26 mouse cellular contexts compared by ENCODE assay signal in the genomic region with DNA sequence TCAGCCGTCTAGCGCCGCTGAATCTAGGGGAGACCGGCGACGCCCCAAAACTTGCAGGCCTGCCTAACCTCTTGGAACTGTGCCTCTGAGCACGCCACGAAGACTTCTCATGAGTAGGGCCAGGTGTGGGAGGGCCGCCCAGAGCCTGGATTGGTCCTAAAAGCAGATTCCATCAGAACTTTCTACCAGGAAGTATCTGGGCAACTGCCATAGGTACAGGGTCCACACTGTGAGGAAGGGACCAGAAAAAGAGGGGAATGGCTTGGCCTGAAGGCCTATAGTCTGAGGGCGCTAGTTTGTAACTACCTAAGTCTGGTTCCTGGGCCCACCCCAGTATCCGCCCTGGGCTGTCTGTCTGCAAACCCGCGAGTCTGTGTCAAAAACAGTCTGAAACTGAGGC. TPM values are rescaled to one million over a fixed set of nuclear protein-coding genes. Genes with fewer than 3 reads are reported as not detected.
DNase-seq lines count a peak whose midpoint lies in the region; ATAC-seq and TF ChIP-seq lines count a peak whose summit lies in the region.
"Had no signal": no experiment of that assay in that cellular context is flagged by ENCODE, and none has a peak within 500 bp of the region (broad histone marks: within the 10 kb centered on the region; RNA-seq: fewer than 3 reads in every experiment).

No protein-coding gene starts in this region.

- peaks cover 2% of the 10 kb centered on the region; the same call in 1 of the 2 replicates for H3K27me3 ChIP-seq in heart, embryonic 11.5 days (ENCODE audit: control insufficient read depth, insufficient read depth, low read length)
- H3K27me3 ChIP-seq in ES-Bruce4 (ENCODE audit: control insufficient read depth, insufficient read depth, low read length, poor library complexity, severe bottlenecking): no peaks in the 10 kb centered on the region
- H3K27me3 ChIP-seq in intestine, embryonic 16.5 days (replicated peaks; ENCODE audit: control insufficient read depth, insufficient read depth, low read length): no peaks in the 10 kb centered on the region
- no peaks in the 10 kb centered on the region for H3K27me3 ChIP-seq in neural tube, embryonic 15.5 days (replicated peaks)
- H3K27me3 ChIP-seq in liver, postnatal 0 days (ENCODE audit: insufficient read depth, low read length): peaks cover 20% of the 10 kb centered on the region

- H3K9me3 ChIP-seq in heart, embryonic 11.5 days (replicated peaks; ENCODE audit: control insufficient read depth, low read length): no peaks in the 10 kb centered on the region
- H3K9me3 ChIP-seq in ES-Bruce4 (replicated peaks; ENCODE audit: control insufficient read depth, insufficient read depth, low read length, poor library complexity, severe bottlenecking): no peaks in the 10 kb centered on the region
- no peaks in the 10 kb centered on the region for H3K9me3 ChIP-seq in intestine, embryonic 16.5 days (ENCODE audit: control insufficient read depth, low read length)
- H3K9me3 ChIP-seq in neural tube, embryonic 15.5 days (replicated peaks): no peaks in the 10 kb centered on the region
- H3K9me3 ChIP-seq in liver, postnatal 0 days (ENCODE audit: low read length): no peaks in the 10 kb centered on the region
- H3K9me3 ChIP-seq: embryonic facial prominence, embryonic 13.5 days; heart, embryonic 13.5 days had no signal

- no peak for ATAC-seq in heart, embryonic 11.5 days (replicated peaks; ENCODE audit: insufficient number of reproducible peaks, low FRiP score, low TSS enrichment)
- ATAC-seq in intestine, embryonic 16.5 days: peak; percentile 57
- 0 out of 2 replicates have a peak, but pooled peaks have one; percentile 9 for ATAC-seq in neural tube, embryonic 15.5 days (ENCODE audit: low FRiP score)
- ATAC-seq in liver, postnatal 0 days: no peak
- ATAC-seq: inflammation-experienced regulatory T-cells, adult 6 months had no signal

- no peak overlapping the region for H3K9ac ChIP-seq in heart, embryonic 11.5 days (ENCODE audit: low read depth, low read length)
- H3K9ac ChIP-seq in ES-Bruce4 (ENCODE audit: low read depth, poor library complexity, severe bottlenecking): peak overlapping the region; percentile 25; the same call in 1 of the 2 replicates
- H3K9ac ChIP-seq in intestine, embryonic 16.5 days (ENCODE audit: low read depth, low read length): no peak overlapping the region
- no peak overlapping the region for H3K9ac ChIP-seq in neural tube, embryonic 15.5 days (replicated peaks)
- H3K9ac ChIP-seq in liver, postnatal 0 days (replicated peaks): no peak overlapping the region
- H3K9ac ChIP-seq: embryonic facial prominence, embryonic 13.5 days; heart, embryonic 13.5 days had no signal

- TF ChIP-seq POLR2A in ES-Bruce4 (IDR thresholded peaks at IDR 0.05; ENCODE audit: insufficient read depth, low read length): no peak

- H3K27ac ChIP-seq in heart, embryonic 11.5 days (ENCODE audit: low read depth, low read length): no peak overlapping the region
- peak overlapping the region; percentile 8; the same call in 1 of the 2 replicates for H3K27ac ChIP-seq in ES-Bruce4 (ENCODE audit: insufficient read depth, low read length)
- H3K27ac ChIP-seq in intestine, embryonic 16.5 days (ENCODE audit: low read length): 0 out of 2 replicates have a peak overlapping the region, but pooled peaks have one; percentile 5
- H3K27ac ChIP-seq in neural tube, embryonic 15.5 days (replicated peaks): no peak overlapping the region
- H3K27ac ChIP-seq in liver, postnatal 0 days (ENCODE audit: low read depth): no peak overlapping the region
- H3K27ac ChIP-seq: gastrocnemius, adult 2 months; heart, embryonic 13.5 days; kidney, postnatal 0 days had no signal

- no peak overlapping the region for H3K4me3 ChIP-seq in heart, embryonic 11.5 days (ENCODE audit: low read depth, low read length)
- peak overlapping the region; percentile 19; the same call in 1 of the 2 replicates for H3K4me3 ChIP-seq in ES-Bruce4 (ENCODE audit: low read depth, low read length)
- no peak overlapping the region for H3K4me3 ChIP-seq in intestine, embryonic 16.5 days (ENCODE audit: low read length)
- H3K4me3 ChIP-seq in neural tube, embryonic 15.5 days (replicated peaks): no peak overlapping the region
- H3K4me3 ChIP-seq in liver, postnatal 0 days (ENCODE audit: low read depth, low read length): no peak overlapping the region
- H3K4me3 ChIP-seq: embryonic facial prominence, embryonic 13.5 days; gastrocnemius, adult 2 months; heart, embryonic 13.5 days had no signal

- peak overlapping the region; percentile 9; the same call in 1 of the 2 replicates for H3K4me2 ChIP-seq in heart, embryonic 11.5 days
- H3K4me2 ChIP-seq in intestine, embryonic 16.5 days (ENCODE audit: low read depth, low read length): no peak overlapping the region; the same call in 1 of the 2 replicates
- H3K4me2 ChIP-seq in neural tube, embryonic 15.5 days: no peak overlapping the region
- H3K4me2 ChIP-seq in liver, postnatal 0 days (ENCODE audit: low read depth, low read length): no peak overlapping the region
- H3K4me2 ChIP-seq: embryonic facial prominence, embryonic 13.5 days; heart, embryonic 13.5 days had no signal

- H3K4me1 ChIP-seq in heart, embryonic 11.5 days (ENCODE audit: control insufficient read depth, insufficient read depth, low read length): peaks cover 19% of the 10 kb centered on the region
- H3K4me1 ChIP-seq in ES-Bruce4 (ENCODE audit: control insufficient read depth, insufficient read depth, low read length): peaks cover 14% of the 10 kb centered on the region
- H3K4me1 ChIP-seq in intestine, embryonic 16.5 days (ENCODE audit: control insufficient read depth, insufficient read depth, low read length): peaks cover 36% of the 10 kb centered on the region
- peaks cover 44% of the 10 kb centered on the region for H3K4me1 ChIP-seq in neural tube, embryonic 15.5 days
- no peaks in the 10 kb centered on the region for H3K4me1 ChIP-seq in liver, postnatal 0 days (ENCODE audit: insufficient read depth)

- H3K36me3 ChIP-seq in heart, embryonic 11.5 days (ENCODE audit: control insufficient read depth, insufficient read depth, low read length): peaks cover 9% of the 10 kb centered on the region; the same call in 1 of the 2 replicates
- 0 out of 2 replicates have a peak, but pooled peaks cover 6% of the 10 kb centered on the region for H3K36me3 ChIP-seq in ES-Bruce4 (ENCODE audit: control insufficient read depth, insufficient read depth, low read length, poor library complexity, severe bottlenecking)
- H3K36me3 ChIP-seq in intestine, embryonic 16.5 days (ENCODE audit: control insufficient read depth, insufficient read depth, low read length): peaks cover 7% of the 10 kb centered on the region; the same call in 1 of the 2 replicates
- no peaks in the 10 kb centered on the region for H3K36me3 ChIP-seq in neural tube, embryonic 15.5 days
- H3K36me3 ChIP-seq in liver, postnatal 0 days (replicated peaks; ENCODE audit: insufficient read depth, low read length): no peaks in the 10 kb centered on the region

- WGBS in heart, embryonic 11.5 days (ENCODE audit: insufficient replicate concordance): 69% methylated on average over 13 of the region's 13 CpGs
- 55% methylated on average over 13 of the region's 13 CpGs for WGBS in intestine, embryonic 16.5 days
- WGBS in neural tube, embryonic 15.5 days: 74% methylated on average over 13 of the region's 13 CpGs
- 74% methylated on average over 13 of the region's 13 CpGs for WGBS in liver, postnatal 0 days (ENCODE audit: insufficient replicate concordance)

- DNase-seq in heart, postnatal 4 days: no peak
- no peak for DNase-seq in yolk sac, embryonic 10.5 days (ENCODE audit: low spot score)
- DNase-seq in liver, postnatal 0 days: no peak
- no peak for DNase-seq in layer of hippocampus, adult 11-12 months (ENCODE audit: low spot score)
- DNase-seq: cerebellum, adult 8-10 months; gastrocnemius, adult 2 months; heart, adult 11 months; lung, postnatal 10 days; right cerebral cortex, postnatal 25 days; thymus, adult 18-20 months had no signal

- no peak for TF ChIP-seq CTCF in ES-Bruce4 (IDR thresholded peaks at IDR 0.05; ENCODE audit: low read depth, low read length)
- TF ChIP-seq CTCF in liver, postnatal 0 days (IDR thresholded peaks at IDR 0.05; ENCODE audit: low read depth): no peak

- no peak for TF ChIP-seq EP300 in ES-Bruce4 (IDR thresholded peaks at IDR 0.05; ENCODE audit: insufficient read depth, low read depth, low read length)
- TF ChIP-seq EP300 in liver, postnatal 0 days (IDR thresholded peaks at IDR 0.05; ENCODE audit: low read depth): no peak

RNA-seq across cellular contexts. Expression of a gene that starts 6.3 kb away (rescaled TPM):
- polyA plus RNA-seq in heart, embryonic 11.5 days (2014; fragmentation: Nextera tagmentation; extraction: Ambion mirVana): 9.3 and 10.2 TPM in 2 replicates
- 1 to 10 TPM; 3.1 to 3.7 TPM for total RNA-seq in heart, postnatal 4 days (2021)
- polyA plus RNA-seq in ES-Bruce4 (2011; ENCODE audit: insufficient read depth, insufficient read length, low read depth, missing spikeins): 14.6 and 16.7 TPM in 2 replicates
- polyA plus RNA-seq in intestine, embryonic 16.5 days (2015; fragmentation: Nextera tagmentation; extraction: Ambion mirVana): 12.1 and 14.1 TPM in 2 replicates
- polyA plus RNA-seq in neural tube, embryonic 15.5 days (2015; fragmentation: Nextera tagmentation; extraction: Ambion mirVana): 3.0 and 5.9 TPM in 2 replicates
- polyA plus RNA-seq in liver, postnatal 0 days (2015; fragmentation: Nextera tagmentation; extraction: Ambion mirVana): 0.36 and 0.56 TPM in 2 replicates
- total RNA-seq: neutrophil, adult 5-6 weeks had no signal

RNA-seq across cellular contexts. Expression of a gene that starts 8.8 kb away (rescaled TPM):
- polyA plus RNA-seq in heart, embryonic 11.5 days (2014; fragmentation: Nextera tagmentation; extraction: Ambion mirVana): 1.9 TPM in 2 replicates
- total RNA-seq in heart, postnatal 4 days (2021): under 1 TPM in 1 of 2 experiments, not detected in 1; 0.26 TPM
- 17.2 and 18.9 TPM in 2 replicates for polyA plus RNA-seq in ES-Bruce4 (2011; ENCODE audit: insufficient read depth, insufficient read length, low read depth, missing spikeins)
- 5.9 and 7.5 TPM in 2 replicates for polyA plus RNA-seq in intestine, embryonic 16.5 days (2015; fragmentation: Nextera tagmentation; extraction: Ambion mirVana)
- polyA plus RNA-seq in neural tube, embryonic 15.5 days (2015; fragmentation: Nextera tagmentation; extraction: Ambion mirVana): 95.8 and 107 TPM in 2 replicates
- polyA plus RNA-seq in liver, postnatal 0 days (2015; fragmentation: Nextera tagmentation; extraction: Ambion mirVana): not detected in 2 replicates
- total RNA-seq: gastrocnemius, adult 2 months; megakaryocyte, adult 5-6 weeks; neutrophil, adult 5-6 weeks had no signal
- polyA plus RNA-seq: inflammation-experienced regulatory T-cells, adult 6 months had no signal

RNA-seq across cellular contexts. Expression of a gene that starts 18.2 kb away (rescaled TPM):
- 23.3 and 25.9 TPM in 2 replicates for polyA plus RNA-seq in heart, embryonic 11.5 days (2014; fragmentation: Nextera tagmentation; extraction: Ambion mirVana)
- total RNA-seq in heart, postnatal 4 days (2021): 10 to 100 TPM; 93.6 to 95.2 TPM
- 25.2 TPM in 2 replicates for polyA plus RNA-seq in ES-Bruce4 (2011; ENCODE audit: insufficient read depth, insufficient read length, low read depth, missing spikeins)
- 49.3 and 51.6 TPM in 2 replicates for polyA plus RNA-seq in intestine, embryonic 16.5 days (2015; fragmentation: Nextera tagmentation; extraction: Ambion mirVana)
- polyA plus RNA-seq in neural tube, embryonic 15.5 days (2015; fragmentation: Nextera tagmentation; extraction: Ambion mirVana): 69.9 and 71.9 TPM in 2 replicates
- polyA plus RNA-seq in liver, postnatal 0 days (2015; fragmentation: Nextera tagmentation; extraction: Ambion mirVana): 9.1 and 9.2 TPM in 2 replicates

RNA-seq across cellular contexts. Expression of a gene that starts 30.2 kb away (rescaled TPM):
- polyA plus RNA-seq in heart, embryonic 11.5 days (2014; fragmentation: Nextera tagmentation; extraction: Ambion mirVana): 0.07 TPM in 1 of 2 replicates, not detected in the other
- total RNA-seq in heart, postnatal 4 days (2021): under 1 TPM; 0.14 to 0.23 TPM
- 0.25 and 0.29 TPM in 2 replicates for polyA plus RNA-seq in ES-Bruce4 (2011; ENCODE audit: insufficient read depth, insufficient read length, low read depth, missing spikeins)
- polyA plus RNA-seq in intestine, embryonic 16.5 days (2015; fragmentation: Nextera tagmentation; extraction: Ambion mirVana): 2.8 and 5.0 TPM in 2 replicates
- 0.18 and 0.26 TPM in 2 replicates for polyA plus RNA-seq in neural tube, embryonic 15.5 days (2015; fragmentation: Nextera tagmentation; extraction: Ambion mirVana)
- 0.05 TPM in 1 of 2 replicates, not detected in the other for polyA plus RNA-seq in liver, postnatal 0 days (2015; fragmentation: Nextera tagmentation; extraction: Ambion mirVana)
- total RNA-seq: CH12.LX; gastrocnemius, adult 2 months; heart, postnatal 25 days; megakaryocyte, adult 5-6 weeks; neutrophil, adult 5-6 weeks had no signal
- polyA plus RNA-seq: heart, embryonic 13.5 days had no signal

RNA-seq across cellular contexts. Expression of a gene that starts 33.5 kb away (rescaled TPM):
- polyA plus RNA-seq in heart, embryonic 11.5 days (2014; fragmentation: Nextera tagmentation; extraction: Ambion mirVana): 0.17 and 0.21 TPM in 2 replicates
- under 1 TPM; 0.21 to 0.72 TPM for total RNA-seq in heart, postnatal 4 days (2021)
- not detected in 2 replicates for polyA plus RNA-seq in ES-Bruce4 (2011; ENCODE audit: insufficient read depth, insufficient read length, low read depth, missing spikeins)
- 3.5 and 5.0 TPM in 2 replicates for polyA plus RNA-seq in intestine, embryonic 16.5 days (2015; fragmentation: Nextera tagmentation; extraction: Ambion mirVana)
- polyA plus RNA-seq in neural tube, embryonic 15.5 days (2015; fragmentation: Nextera tagmentation; extraction: Ambion mirVana): 0.86 and 1.2 TPM in 2 replicates
- 0.13 and 0.15 TPM in 2 replicates for polyA plus RNA-seq in liver, postnatal 0 days (2015; fragmentation: Nextera tagmentation; extraction: Ambion mirVana)
- total RNA-seq: gastrocnemius, adult 2 months; heart, postnatal 25 days; layer of hippocampus, adult 18-20 months; layer of hippocampus, postnatal 25 days; left cerebral cortex, postnatal 10 days; megakaryocyte, adult 5-6 weeks; neutrophil, adult 5-6 weeks had no signal
- polyA plus RNA-seq: cortical plate, adult 2 months had no signal

Comparison
In these comparisons a context has a peak if more than half of its experiments do, and no peak if none do; other contexts are left out.
1. ATAC-seq: peak in intestine, embryonic 16.5 days (single experiment) and neural tube, embryonic 15.5 days (single experiment); none in heart, embryonic 11.5 days (single experiment) and liver, postnatal 0 days (single experiment).
2. H3K27ac ChIP-seq: peak in ES-Bruce4 (single experiment) and intestine, embryonic 16.5 days (single experiment); none in heart, embryonic 11.5 days (single experiment), neural tube, embryonic 15.5 days (single experiment) and liver, postnatal 0 days (single experiment).